Mouse (Mus musculus) brain, embryonic 14.5 days (tissue): ENCODE measurements at regions not wholly inside any gene's neighbourhood (a gene's known extent, or its start where the extent isn't known, plus 50 kb on each side); places are given as distances from the start of the nearest gene placed in this dataset.

ENCODE experiments used
- CTCF ChIP-seq: fragments of 200-500 bp; IDR thresholded peaks from 2 replicates; pipeline ENCODE4 v1.5.1; 2012; ENCODE audit warnings: inconsistent platforms, mild to moderate bottlenecking, moderate library complexity, borderline replicate concordance; ENCODE audit not compliant: insufficient read depth, insufficient read length; ENCODE audit errors: extremely low read depth
- POLR2A ChIP-seq: fragments of 200-500 bp; IDR thresholded peaks from 2 replicates; pipeline ENCODE4 v1.6.1; 2012; ENCODE audit warnings: mild to moderate bottlenecking, inconsistent platforms, borderline replicate concordance; ENCODE audit not compliant: poor library complexity, insufficient read depth, insufficient read length, severe bottlenecking; ENCODE audit errors: extremely low read depth

DNA sequence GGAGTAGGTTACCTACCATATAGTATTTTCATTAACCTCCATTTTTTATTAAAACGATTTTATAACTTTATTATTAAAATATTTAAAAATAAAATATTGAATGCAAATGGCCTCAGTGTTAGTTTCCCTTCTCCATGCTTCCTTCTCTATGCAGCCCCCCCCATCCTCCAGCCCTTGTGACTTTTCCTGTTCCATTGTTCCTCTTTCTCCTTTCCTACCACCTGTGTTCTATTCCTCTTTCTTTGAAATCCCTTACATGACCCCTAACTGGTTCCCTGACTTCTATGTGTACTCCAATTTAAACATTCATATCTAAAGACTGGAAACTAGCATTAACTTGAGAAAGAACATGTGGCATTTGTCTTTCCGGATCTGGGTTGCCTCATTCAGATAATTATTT, 101.8 kb upstream of the Dkk2 start:
- TF ChIP-seq CTCF (no peak), POLR2A (no peak)
